Mouse (Mus musculus) neutrophil, adult 65 days (primary cell): ENCODE results near the gene Timm8a2. TPM values are rescaled to one million over a fixed set of nuclear protein-coding genes. Genes with fewer than 3 reads are reported as not detected.

ENCODE experiments used
- total RNA-seq: library from RNA; stranded (reverse); gene quantifications from 2 replicates; pipeline ENCODE4 v1.2.4, GENCODE M21; 2023

Gene Timm8a2
- not detected in 2 replicates for total RNA-seq

DNA sequence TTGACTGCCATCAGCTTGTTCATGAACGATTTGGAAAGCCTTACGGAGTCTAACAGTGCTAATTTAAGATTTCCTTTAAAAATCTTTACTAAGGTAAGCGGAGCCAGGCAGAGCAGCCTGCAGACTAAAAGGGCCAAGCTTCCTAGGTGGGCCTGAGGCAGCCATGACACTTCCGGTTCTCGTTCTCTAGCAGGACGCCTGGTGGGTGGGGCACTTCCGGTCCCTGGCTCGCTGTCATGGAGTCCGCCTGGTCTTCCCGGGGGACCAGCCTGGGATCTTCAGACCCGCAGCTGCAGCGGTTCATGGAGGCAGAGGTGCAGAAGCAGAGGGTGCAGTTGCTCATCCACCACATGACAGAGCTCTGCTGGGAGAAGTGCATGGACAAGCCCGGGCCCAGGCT, at the start of gene Timm8a2:
Timm8a2 (plus strand) TSS at position 224 of the 400 bp plus-strand sequence.

Other genes with a start within 250 kb of the Timm8a2 start
- 2.3 and 4.0 TPM in 2 replicates for gene Dock9, start 236.8 kb upstream of the Timm8a2 start, total RNA-seq
- 25.4 and 29.1 TPM in 2 replicates for gene Ubac2, start 156.1 kb upstream of the Timm8a2 start, total RNA-seq
- 3.2 and 3.7 TPM in 2 replicates for gene Gpr18, start 118.9 kb upstream of the Timm8a2 start, total RNA-seq
- 5.7 and 6.7 TPM in 2 replicates for gene Gpr183, start 69.5 kb upstream of the Timm8a2 start, total RNA-seq
- gene Tm9sf2, start 72.4 kb downstream of the Timm8a2 start, total RNA-seq = 51.5 and 77.1 TPM in 2 replicates
- 1.0 and 1.3 TPM in 2 replicates for gene Clybl, start 147.0 kb downstream of the Timm8a2 start, total RNA-seq